Mouse (Mus musculus): ENCODE data around the gene Rarres1. TPM values are rescaled to one million over a fixed set of nuclear protein-coding genes. Genes with fewer than 3 reads are reported as not detected.
A peak's percentile ranks its signal among the peaks of the same experiment; 100 is the strongest.

The Rarres1 gene
- total and polyA plus RNA-seq, 2 experiments from 2014 or later = 4.2 to 5.9 TPM

DNA sequence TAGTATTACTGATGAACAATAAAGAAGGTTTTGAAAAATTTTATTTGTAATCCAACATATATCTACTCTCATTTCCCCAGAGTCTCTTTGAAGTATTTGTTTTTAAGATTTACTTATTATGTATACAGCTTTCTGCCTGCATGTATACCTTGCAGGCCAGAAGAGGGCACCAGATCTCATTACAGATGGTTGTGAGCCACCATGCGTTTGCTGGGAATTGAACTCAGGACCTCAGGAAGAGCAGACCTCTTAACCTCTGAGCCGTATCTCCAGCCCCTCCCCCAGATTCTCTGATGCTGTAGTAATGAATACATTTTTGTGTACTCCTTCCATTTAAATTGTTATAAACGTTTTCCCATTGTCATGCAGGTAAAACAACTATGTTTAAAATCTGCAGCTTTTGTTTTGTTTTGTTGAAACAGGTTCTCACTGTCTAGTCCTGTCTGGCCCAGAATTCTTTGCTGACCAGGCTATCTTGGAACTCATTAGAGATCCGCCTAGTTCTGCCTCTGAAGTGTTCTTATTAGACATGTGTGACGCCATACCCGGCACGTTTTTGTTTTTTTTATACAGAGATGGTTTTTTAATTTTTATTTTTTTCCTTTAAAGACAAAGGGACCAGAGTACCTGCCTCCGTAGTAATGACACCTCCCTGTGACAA lies 85.9 kb downstream of the Rarres1 start:
- Histone ChIP-seq H3K9ac (replicated peaks; ENCODE audit: low read length, poor library complexity, severe bottlenecking) (0 out of 2 replicates have a peak overlapping the region, but pooled peaks have one; percentile 44), H3K27ac (ENCODE audit: low read depth, low read length) (peak overlapping the region; percentile 38), H3K36me3 (ENCODE audit: insufficient read depth, low read length) (peaks cover 19% of the 10 kb centered on the region), H3K4me2 (ENCODE audit: low read depth, low read length, poor library complexity, severe bottlenecking) (peak overlapping the region; percentile 92), H3K4me3 (ENCODE audit: low read depth, low read length) (peak overlapping the region; percentile 99), H3K27me3 (ENCODE audit: insufficient read depth, low read length) (no peaks in the 10 kb centered on the region), H3K9me3 (ENCODE audit: low read length) (no peaks in the 10 kb centered on the region), H3K4me1 (ENCODE audit: insufficient read depth, low read length) (no peaks in the 10 kb centered on the region)
- peak; percentile 69 for TF ChIP-seq CTCF (IDR thresholded peaks at IDR 0.05)
- 34% methylated on average over 8 of the region's 8 CpGs for WGBS
- DNase-seq (ENCODE audit: low spot score) (peak; percentile 13), ATAC-seq (ENCODE audit: low FRiP score) (peak; percentile 86)

Other genes starting within 250 kb of the Rarres1 start
- 6.2 and 17.5 TPM in 2 replicates for gene Mlf1, start 141.4 kb downstream of the Rarres1 start, total RNA-seq (2014; rRNA removed)
- 26.0 and 28.8 TPM in 2 replicates for gene Mlf1, start 141.4 kb downstream of the Rarres1 start, polyA plus RNA-seq (2015; fragmentation: Nextera tagmentation; extraction: Ambion mirVana)
- gene Gm17402, start 140.4 kb downstream of the Rarres1 start, total RNA-seq (2014; rRNA removed) = not detected in 2 replicates
- not detected in 2 replicates for gene Gm17402, start 140.4 kb downstream of the Rarres1 start, polyA plus RNA-seq (2015; fragmentation: Nextera tagmentation; extraction: Ambion mirVana)
- 25.4 and 29.1 TPM in 2 replicates for gene Gfm1, start 85.4 kb downstream of the Rarres1 start, total RNA-seq (2014; rRNA removed)
- gene Gfm1, start 85.4 kb downstream of the Rarres1 start, polyA plus RNA-seq (2015; fragmentation: Nextera tagmentation; extraction: Ambion mirVana) = 21.3 and 22.1 TPM in 2 replicates
- gene Lxn, start 51.6 kb downstream of the Rarres1 start, total RNA-seq (2014; rRNA removed) = 74.9 and 84.5 TPM in 2 replicates
- gene Lxn, start 51.6 kb downstream of the Rarres1 start, polyA plus RNA-seq (2015; fragmentation: Nextera tagmentation; extraction: Ambion mirVana) = 189 and 212 TPM in 2 replicates
- 24.7 and 26.0 TPM in 2 replicates for gene Mfsd1, start 67.2 kb upstream of the Rarres1 start, total RNA-seq (2014; rRNA removed)
- gene Mfsd1, start 67.2 kb upstream of the Rarres1 start, polyA plus RNA-seq (2015; fragmentation: Nextera tagmentation; extraction: Ambion mirVana) = 25.8 and 27.7 TPM in 2 replicates